In genomic region chr2:168207883-168208282, GRCm38 (mm10) we compare ENCODE assay signal across 8 mouse cellular contexts. TPM values are rescaled to one million over a fixed set of nuclear protein-coding genes. Genes with fewer than 3 reads are reported as not detected.
DNase-seq lines count a peak whose midpoint lies in the region; ATAC-seq and TF ChIP-seq lines count a peak whose summit lies in the region.

No protein-coding gene starts in this region.

- H3K79me2 ChIP-seq in liver, adult 2 months (ENCODE audit: control insufficient read depth, insufficient read depth, low read length), result peaks cover 28% of the 10 kb centered on the region

- peaks cover 40% of the 10 kb centered on the region for H3K36me3 ChIP-seq in liver, adult 2 months (ENCODE audit: control insufficient read depth, insufficient read depth, low read length)
- H3K36me3 ChIP-seq in forebrain, embryonic 12.5 days (replicated peaks), result peaks cover 60% of the 10 kb centered on the region
- H3K36me3 ChIP-seq in neural tube, embryonic 15.5 days, result peaks cover 45% of the 10 kb centered on the region

- no peak overlapping the region for H3K4me3 ChIP-seq in liver, adult 2 months (ENCODE audit: insufficient read depth, low read depth, low read length)
- H3K4me3 ChIP-seq in forebrain, embryonic 12.5 days (replicated peaks), result no peak overlapping the region
- peak overlapping the region; percentile 95; the same call in 1 of the 2 replicates for H3K4me3 ChIP-seq in neural tube, embryonic 15.5 days (replicated peaks)
- H3K4me3 ChIP-seq in lung, adult 2 months (replicated peaks; ENCODE audit: extremely low read depth, low read depth, low read length), result no peak overlapping the region

- WGBS in liver, adult 2 months, result 31% methylated on average over 3 of the region's 3 CpGs
- WGBS in forebrain, embryonic 12.5 days, result 97% methylated on average over 3 of the region's 3 CpGs
- WGBS in neural tube, embryonic 15.5 days, result 92% methylated on average over 3 of the region's 3 CpGs
- WGBS in lung, adult 2 months, result 82% methylated on average over 3 of the region's 3 CpGs

- H3K4me1 ChIP-seq in liver, adult 2 months (ENCODE audit: control insufficient read depth, insufficient read depth, low read length), result peaks cover 18% of the 10 kb centered on the region
- H3K4me1 ChIP-seq in forebrain, embryonic 12.5 days, result peaks cover 18% of the 10 kb centered on the region
- H3K4me1 ChIP-seq in neural tube, embryonic 15.5 days, result peaks cover 27% of the 10 kb centered on the region
- peaks cover 15% of the 10 kb centered on the region for H3K4me1 ChIP-seq in lung, adult 2 months (ENCODE audit: control insufficient read depth, insufficient read depth, low read length)

- H3K9me3 ChIP-seq in forebrain, embryonic 12.5 days, result no peaks in the 10 kb centered on the region
- no peaks in the 10 kb centered on the region for H3K9me3 ChIP-seq in neural tube, embryonic 15.5 days (replicated peaks)

- peak overlapping the region; percentile 95; the same call in 1 of the 2 replicates for H3K27ac ChIP-seq in liver, adult 2 months (replicated peaks; ENCODE audit: insufficient read depth, low read depth, low read length)
- peak overlapping the region; percentile 99 for H3K27ac ChIP-seq in forebrain, embryonic 12.5 days
- H3K27ac ChIP-seq in neural tube, embryonic 15.5 days (replicated peaks), result peak overlapping the region; percentile 99

- no peaks in the 10 kb centered on the region for H3K27me3 ChIP-seq in liver, adult 2 months (ENCODE audit: control insufficient read depth, insufficient read depth, low read length)
- no peaks in the 10 kb centered on the region for H3K27me3 ChIP-seq in forebrain, embryonic 12.5 days
- no peaks in the 10 kb centered on the region for H3K27me3 ChIP-seq in neural tube, embryonic 15.5 days (replicated peaks)

- TF ChIP-seq POLR2A in liver, adult 2 months (IDR thresholded peaks at IDR 0.05; ENCODE audit: extremely low read depth, insufficient read depth, low read length), result no peak
- TF ChIP-seq POLR2A in lung, adult 2 months (IDR thresholded peaks at IDR 0.05; ENCODE audit: borderline replicate concordance, extremely low read depth, low read depth, low read length), result no peak

- no peak overlapping the region for H3K4me2 ChIP-seq in forebrain, embryonic 12.5 days
- peak overlapping the region; percentile 73 for H3K4me2 ChIP-seq in neural tube, embryonic 15.5 days

- ATAC-seq in forebrain, embryonic 12.5 days (ENCODE audit: low FRiP score), result 0 out of 2 replicates have a peak, but pooled peaks have one; percentile 0
- no peak for ATAC-seq in neural tube, embryonic 15.5 days (ENCODE audit: low FRiP score)

- no peak for TF ChIP-seq CTCF in liver, adult 2 months (IDR thresholded peaks at IDR 0.05; ENCODE audit: low read depth, low read length)
- no peak for TF ChIP-seq CTCF in lung, adult 2 months (IDR thresholded peaks at IDR 0.05; ENCODE audit: insufficient read depth, low read length)

- DNase-seq in liver, adult 2 months (ENCODE audit: extremely low read depth, low read depth, low spot score), result no peak
- no peak for DNase-seq in liver
- DNase-seq in kidney, postnatal 10 days, result peak; percentile 30
- DNase-seq in embryo, embryonic 9.5 days (ENCODE audit: extremely low spot score), result no peak
- DNase-seq in lung, adult 2 months, result no peak
- DNase-seq in right cerebral cortex, postnatal 25 days, result no peak

- H3K9ac ChIP-seq in liver, adult 2 months (ENCODE audit: low read depth, low read length), result no peak overlapping the region
- no peak overlapping the region for H3K9ac ChIP-seq in forebrain, embryonic 12.5 days
- peak overlapping the region; percentile 95; the same call in 1 of the 2 replicates for H3K9ac ChIP-seq in neural tube, embryonic 15.5 days (replicated peaks)

RNA-seq across cellular contexts. Expression of gene Adnp, which starts 1.0 kb away (rescaled TPM):
- total RNA-seq in liver, adult 2 months (2014; rRNA removed), result 1.4 and 6.4 TPM in 2 replicates
- 4.6 and 6.8 TPM in 2 replicates for polyA plus RNA-seq in liver, adult 2 months (2012; rRNA removed)
- 3.5 and 10.8 TPM in 2 replicates for polyA plus RNA-seq in forebrain, embryonic 12.5 days (2016; fragmentation: Nextera tagmentation; extraction: Ambion mirVana)
- 3.4 and 7.9 TPM in 2 replicates for polyA plus RNA-seq in neural tube, embryonic 15.5 days (2015; fragmentation: Nextera tagmentation; extraction: Ambion mirVana)
- polyA plus RNA-seq in lung, adult 2 months (2012; rRNA removed), result 16.2 and 18.3 TPM in 2 replicates

RNA-seq across cellular contexts. Expression of gene Gm20716, which starts 22.3 kb away (rescaled TPM):
- total RNA-seq in liver, adult 2 months (2014; rRNA removed), result 25.8 and 26.4 TPM in 2 replicates
- polyA plus RNA-seq in liver, adult 2 months (2012; rRNA removed), result 2.3 and 2.4 TPM in 2 replicates
- 24.6 and 25.7 TPM in 2 replicates for polyA plus RNA-seq in forebrain, embryonic 12.5 days (2016; fragmentation: Nextera tagmentation; extraction: Ambion mirVana)
- 17.6 and 20.7 TPM in 2 replicates for polyA plus RNA-seq in neural tube, embryonic 15.5 days (2015; fragmentation: Nextera tagmentation; extraction: Ambion mirVana)
- 0.48 and 5.4 TPM in 2 replicates for polyA plus RNA-seq in lung, adult 2 months (2012; rRNA removed)

RNA-seq across cellular contexts. Expression of gene Dpm1, which starts 22.5 kb away (rescaled TPM):
- total RNA-seq in liver, adult 2 months (2014; rRNA removed), result 37.7 and 51.0 TPM in 2 replicates
- polyA plus RNA-seq in liver, adult 2 months (2012; rRNA removed), result 30.8 and 31.1 TPM in 2 replicates
- 79.3 and 88.0 TPM in 2 replicates for polyA plus RNA-seq in forebrain, embryonic 12.5 days (2016; fragmentation: Nextera tagmentation; extraction: Ambion mirVana)
- 63.9 and 74.7 TPM in 2 replicates for polyA plus RNA-seq in neural tube, embryonic 15.5 days (2015; fragmentation: Nextera tagmentation; extraction: Ambion mirVana)
- 21.4 and 25.5 TPM in 2 replicates for polyA plus RNA-seq in lung, adult 2 months (2012; rRNA removed)

RNA-seq across cellular contexts. Expression of gene Mocs3, which starts 22.5 kb away (rescaled TPM):
- 5.9 and 6.6 TPM in 2 replicates for total RNA-seq in liver, adult 2 months (2014; rRNA removed)
- polyA plus RNA-seq in liver, adult 2 months (2012; rRNA removed), result 14.8 and 16.8 TPM in 2 replicates
- 9.4 and 9.6 TPM in 2 replicates for polyA plus RNA-seq in forebrain, embryonic 12.5 days (2016; fragmentation: Nextera tagmentation; extraction: Ambion mirVana)
- 8.6 and 9.7 TPM in 2 replicates for polyA plus RNA-seq in neural tube, embryonic 15.5 days (2015; fragmentation: Nextera tagmentation; extraction: Ambion mirVana)
- polyA plus RNA-seq in lung, adult 2 months (2012; rRNA removed), result 14.4 and 25.9 TPM in 2 replicates
